Mouse (Mus musculus): ENCODE measurements around the gene Togaram2. TPM values are rescaled to one million over a fixed set of nuclear protein-coding genes. Genes with fewer than 3 reads are reported as not detected.
"Not testable (repeated sequence)": the region's sequence is repeated elsewhere in the genome, so short reads cannot be mapped to it uniquely, and the experiment has no call there.

Gene Togaram2
- total RNA-seq (2014; rRNA removed) (4.5 and 5.0 TPM in 2 replicates), polyA plus RNA-seq (2015; fragmentation: Nextera tagmentation; extraction: Ambion mirVana) (1.2 and 1.7 TPM in 2 replicates)

- no peak for TF ChIP-seq CTCF (IDR thresholded peaks at IDR 0.05)
- no peak within 1 kb of the TSS for H3K9ac ChIP-seq (replicated peaks; ENCODE audit: low read length, poor library complexity, severe bottlenecking)
- no peak within 1 kb of the TSS; the same call in 1 of the 2 replicates for H3K27ac ChIP-seq (ENCODE audit: low read depth, low read length)
- H3K4me2 ChIP-seq (ENCODE audit: low read depth, low read length, poor library complexity, severe bottlenecking) = no peak within 1 kb of the TSS
- no peaks in the 10 kb centered on the region for H3K27me3 ChIP-seq (ENCODE audit: insufficient read depth, low read length)
- H3K4me1 ChIP-seq (ENCODE audit: insufficient read depth, low read length) = no peaks in the 10 kb centered on the region
- no peaks in the 10 kb centered on the region for H3K9me3 ChIP-seq (ENCODE audit: low read length)
- ATAC-seq (ENCODE audit: low FRiP score) = no peak
- DNase-seq (ENCODE audit: low spot score) = no peak
- WGBS = 29% methylated on average over 9 of the region's 9 CpGs
- H3K4me3 ChIP-seq (ENCODE audit: low read depth, low read length) = no peak within 1 kb of the TSS
- no peaks in the 10 kb centered on the region for H3K36me3 ChIP-seq (ENCODE audit: insufficient read depth, low read length)
Observed at GRCm38 (mm10) chr17:71673092-71673491, at the start of gene Togaram2. Togaram2 (plus strand) TSS chr17:71673261.

GRCm38 (mm10) chr17:71631806-71632205 is 41.3 kb upstream of the Togaram2 start:
- ATAC-seq (ENCODE audit: low FRiP score) (no peak), DNase-seq (ENCODE audit: low spot score) (no peak)
- 87% methylated on average over 10 of the region's 10 CpGs for WGBS
- peaks cover 47% of the 10 kb centered on the region for H3K36me3 ChIP-seq (ENCODE audit: insufficient read depth, low read length)
- no peak overlapping the region for H3K4me3 ChIP-seq (ENCODE audit: low read depth, low read length)
- no peaks in the 10 kb centered on the region for H3K4me1 ChIP-seq (ENCODE audit: insufficient read depth, low read length)
- no peak overlapping the region for H3K9ac ChIP-seq (replicated peaks; ENCODE audit: low read length, poor library complexity, severe bottlenecking)
- no peaks in the 10 kb centered on the region for H3K27me3 ChIP-seq (ENCODE audit: insufficient read depth, low read length)
- no peaks in the 10 kb centered on the region for H3K9me3 ChIP-seq (ENCODE audit: low read length)
- H3K4me2 ChIP-seq (ENCODE audit: low read depth, low read length, poor library complexity, severe bottlenecking) = no peak overlapping the region
- TF ChIP-seq CTCF (IDR thresholded peaks at IDR 0.05) = no peak
- H3K27ac ChIP-seq (ENCODE audit: low read depth, low read length) = no peak overlapping the region

GRCm38 (mm10) chr17:71633350-71633749 is 39.7 kb upstream of the Togaram2 start:
- no peak overlapping the region for H3K9ac ChIP-seq (replicated peaks; ENCODE audit: low read length, poor library complexity, severe bottlenecking)
- no peak overlapping the region for H3K4me2 ChIP-seq (ENCODE audit: low read depth, low read length, poor library complexity, severe bottlenecking)
- no peak overlapping the region for H3K4me3 ChIP-seq (ENCODE audit: low read depth, low read length)
- no peak for ATAC-seq (ENCODE audit: low FRiP score)
- TF ChIP-seq CTCF (IDR thresholded peaks at IDR 0.05) = no peak
- no peaks in the 10 kb centered on the region for H3K4me1 ChIP-seq (ENCODE audit: insufficient read depth, low read length)
- no peaks in the 10 kb centered on the region for H3K9me3 ChIP-seq (ENCODE audit: low read length)
- WGBS = 85% methylated on average over 8 of the region's 8 CpGs
- DNase-seq (ENCODE audit: low spot score) = no peak
- H3K36me3 ChIP-seq (ENCODE audit: insufficient read depth, low read length) = peaks cover 51% of the 10 kb centered on the region
- no peaks in the 10 kb centered on the region for H3K27me3 ChIP-seq (ENCODE audit: insufficient read depth, low read length)
- no peak overlapping the region for H3K27ac ChIP-seq (ENCODE audit: low read depth, low read length)

GRCm38 (mm10) chr17:71636786-71637185 is 36.3 kb upstream of the Togaram2 start:
- Histone ChIP-seq H3K9me3 (ENCODE audit: low read length) (no peaks in the 10 kb centered on the region), H3K9ac (replicated peaks; ENCODE audit: low read length, poor library complexity, severe bottlenecking) (no peak overlapping the region), H3K4me1 (ENCODE audit: insufficient read depth, low read length) (no peaks in the 10 kb centered on the region), H3K27me3 (ENCODE audit: insufficient read depth, low read length) (no peaks in the 10 kb centered on the region), H3K27ac (ENCODE audit: low read depth, low read length) (no peak overlapping the region), H3K4me2 (ENCODE audit: low read depth, low read length, poor library complexity, severe bottlenecking) (no peak overlapping the region), H3K36me3 (ENCODE audit: insufficient read depth, low read length) (peaks cover 63% of the 10 kb centered on the region), H3K4me3 (ENCODE audit: low read depth, low read length) (no peak overlapping the region)
- TF ChIP-seq CTCF (IDR thresholded peaks at IDR 0.05) = no peak
- ATAC-seq (ENCODE audit: low FRiP score) (no peak), DNase-seq (ENCODE audit: low spot score) (no peak)
- 93% methylated on average over 8 of the region's 8 CpGs for WGBS

GRCm38 (mm10) chr17:71637750-71638265 is 35.3 kb upstream of the Togaram2 start:
- WGBS = 94% methylated on average over 4 of the region's 4 CpGs
- H3K4me1 ChIP-seq (ENCODE audit: insufficient read depth, low read length) = no peaks in the 10 kb centered on the region
- no peak for TF ChIP-seq CTCF (IDR thresholded peaks at IDR 0.05)
- no peak for DNase-seq (ENCODE audit: low spot score)
- peaks cover 66% of the 10 kb centered on the region for H3K36me3 ChIP-seq (ENCODE audit: insufficient read depth, low read length)
- H3K27ac ChIP-seq (ENCODE audit: low read depth, low read length) = no peak overlapping the region
- no peak overlapping the region for H3K4me3 ChIP-seq (ENCODE audit: low read depth, low read length)
- no peak for ATAC-seq (ENCODE audit: low FRiP score)
- no peaks in the 10 kb centered on the region for H3K9me3 ChIP-seq (ENCODE audit: low read length)
- H3K9ac ChIP-seq (replicated peaks; ENCODE audit: low read length, poor library complexity, severe bottlenecking) = no peak overlapping the region
- no peak overlapping the region for H3K4me2 ChIP-seq (ENCODE audit: low read depth, low read length, poor library complexity, severe bottlenecking)
- no peaks in the 10 kb centered on the region for H3K27me3 ChIP-seq (ENCODE audit: insufficient read depth, low read length)

GRCm38 (mm10) chr17:71639056-71639455 is 34.0 kb upstream of the Togaram2 start:
- H3K4me3 ChIP-seq (ENCODE audit: low read depth, low read length); H3K27ac ChIP-seq (ENCODE audit: low read depth, low read length); H3K27me3 ChIP-seq (ENCODE audit: insufficient read depth, low read length); H3K4me2 ChIP-seq (ENCODE audit: low read depth, low read length, poor library complexity, severe bottlenecking); DNase-seq (ENCODE audit: low spot score); H3K9ac ChIP-seq (replicated peaks; ENCODE audit: low read length, poor library complexity, severe bottlenecking); H3K9me3 ChIP-seq (ENCODE audit: low read length); ATAC-seq (ENCODE audit: low FRiP score); H3K4me1 ChIP-seq (ENCODE audit: insufficient read depth, low read length): not testable (repeated sequence)
- peaks cover 59% of the 10 kb centered on the region for H3K36me3 ChIP-seq (ENCODE audit: insufficient read depth, low read length)
- 90% methylated on average over 5 of the region's 5 CpGs for WGBS
